Mouse (Mus musculus) megakaryocyte, embryonic 14.5 days (primary cell): ENCODE measurements at regions not wholly inside any gene's neighbourhood (a gene's known extent, or its start where the extent isn't known, plus 50 kb on each side); places are given as distances from the start of the nearest gene placed in this dataset.

ENCODE experiments used
- H3K27me3 ChIP-seq: replicated peaks from 2 replicates; pipeline ENCODE3; 2012; ENCODE audit warnings: inconsistent platforms
- H3K36me3 ChIP-seq: replicated peaks from 2 replicates; pipeline ENCODE3; 2012; ENCODE audit warnings: low read length, inconsistent platforms, mixed read lengths
- H3K4me1 ChIP-seq: 2 replicates; pipeline ENCODE4 v1.6.1; 2012; ENCODE audit warnings: inconsistent platforms
- H3K4me3 ChIP-seq: replicated peaks from 2 replicates; pipeline ENCODE3; 2012; ENCODE audit warnings: moderate library complexity, mild to moderate bottlenecking, inconsistent platforms
- H3K9me3 ChIP-seq: 2 replicates; pipeline ENCODE4 v1.6.1; 2012; ENCODE audit warnings: inconsistent platforms
- FLI1 ChIP-seq: IDR thresholded peaks from 2 replicates; pipeline ENCODE4 v1.6.1; 2012; ENCODE audit warnings: low read length, inconsistent platforms, mixed read lengths
- GATA1 ChIP-seq: IDR thresholded peaks from 3 replicates; pipeline ENCODE4 v1.6.1; 2012; ENCODE audit warnings: mixed read lengths, low read length, inconsistent platforms, borderline replicate concordance

GRCm38 (mm10) chr3:37987775-37988505 is 263.6 kb upstream of the Gm5148 start:
- Histone ChIP-seq H3K4me1 (peaks cover 67% of the 10 kb centered on the region), H3K9me3 (no peaks in the 10 kb centered on the region), H3K4me3 (no peak overlapping the region), H3K27me3 (no peaks in the 10 kb centered on the region), H3K36me3 (peaks cover 2% of the 10 kb centered on the region)
- no peak for TF ChIP-seq GATA1

- TF ChIP-seq FLI1 (no peak), GATA1 (no peak)
- no peaks in the 10 kb centered on the region for H3K27me3 ChIP-seq
- peaks cover 67% of the 10 kb centered on the region for H3K4me1 ChIP-seq
- no peaks in the 10 kb centered on the region for H3K9me3 ChIP-seq
- H3K4me3 ChIP-seq, result no peak overlapping the region
- peaks cover 2% of the 10 kb centered on the region for H3K36me3 ChIP-seq
These were observed 262.9 kb upstream of the Gm5148 start for GRCm38 (mm10) chr3:37987007-37987774.

GRCm38 (mm10) chr3:37984706-37985105 is 260.4 kb upstream of the Gm5148 start:
- TF ChIP-seq GATA1 (no peak), FLI1 (no peak)
- no peak overlapping the region for H3K4me3 ChIP-seq
- H3K4me1 ChIP-seq, result peaks cover 60% of the 10 kb centered on the region
- no peaks in the 10 kb centered on the region for H3K36me3 ChIP-seq
- H3K27me3 ChIP-seq, result no peaks in the 10 kb centered on the region
- no peaks in the 10 kb centered on the region for H3K9me3 ChIP-seq

- TF ChIP-seq FLI1 (no peak), GATA1 (no peak)
- Histone ChIP-seq H3K36me3 (no peaks in the 10 kb centered on the region), H3K4me3 (no peak overlapping the region)
These were observed 257.3 kb upstream of the Gm5148 start for GRCm38 (mm10) chr3:37981481-37982180.

GRCm38 (mm10) chr3:37979871-37980270 is 255.6 kb upstream of the Gm5148 start:
- Histone ChIP-seq H3K4me1 (peaks cover 65% of the 10 kb centered on the region), H3K9me3 (no peaks in the 10 kb centered on the region), H3K36me3 (no peaks in the 10 kb centered on the region), H3K27me3 (no peaks in the 10 kb centered on the region), H3K4me3 (no peak overlapping the region)
- TF ChIP-seq GATA1, result no peak
- TF ChIP-seq FLI1, result no peak

More at GRCm38 (mm10) chr3:37981481-37982180, 257.3 kb upstream of the Gm5148 start:
- Histone ChIP-seq H3K27me3 (no peaks in the 10 kb centered on the region), H3K9me3 (no peaks in the 10 kb centered on the region), H3K4me1 (peaks cover 63% of the 10 kb centered on the region)

- Histone ChIP-seq H3K27me3 (peaks cover 2% of the 10 kb centered on the region), H3K4me1 (peaks cover 61% of the 10 kb centered on the region), H3K9me3 (no peaks in the 10 kb centered on the region), H3K4me3 (peak overlapping the region; percentile 76), H3K36me3 (no peaks in the 10 kb centered on the region)
- TF ChIP-seq FLI1, result no peak
- no peak for TF ChIP-seq GATA1
These were observed 254.2 kb upstream of the Gm5148 start for GRCm38 (mm10) chr3:37978481-37978880.

GRCm38 (mm10) chr3:37977453-37977852 is 253.2 kb upstream of the Gm5148 start:
- Histone ChIP-seq H3K27me3 (peaks cover 2% of the 10 kb centered on the region), H3K4me1 (peaks cover 56% of the 10 kb centered on the region), H3K4me3 (no peak overlapping the region), H3K36me3 (no peaks in the 10 kb centered on the region), H3K9me3 (no peaks in the 10 kb centered on the region)
- no peak for TF ChIP-seq FLI1
- no peak for TF ChIP-seq GATA1

GRCm38 (mm10) chr3:37976566-37976965 is 252.3 kb upstream of the Gm5148 start:
- TF ChIP-seq GATA1 (no peak), FLI1 (no peak)

GRCm38 (mm10) chr3:37975194-37975756 is 251.0 kb upstream of the Gm5148 start:
- Histone ChIP-seq H3K36me3 (no peaks in the 10 kb centered on the region), H3K4me3 (peak overlapping the region; percentile 73), H3K27me3 (peaks cover 4% of the 10 kb centered on the region), H3K4me1 (peaks cover 45% of the 10 kb centered on the region), H3K9me3 (no peaks in the 10 kb centered on the region)
- no peak for TF ChIP-seq GATA1
- TF ChIP-seq FLI1, result no peak

More at GRCm38 (mm10) chr3:37976566-37976965, 252.3 kb upstream of the Gm5148 start:
- Histone ChIP-seq H3K36me3 (no peaks in the 10 kb centered on the region), H3K9me3 (no peaks in the 10 kb centered on the region), H3K27me3 (peaks cover 2% of the 10 kb centered on the region), H3K4me1 (peaks cover 48% of the 10 kb centered on the region), H3K4me3 (no peak overlapping the region)
